Mouse (Mus musculus) splenic B cell, adult 2 months (primary cell): ENCODE data around the gene Tjap1.
A peak's percentile ranks its signal among the peaks of the same experiment; 100 is the strongest.

Experiments used
- DNase-seq: peaks from one replicate; pipeline ENCODE4 v3.0.0-alpha.2; 2011; ENCODE audit warnings: low read depth, low spot score
- H3K27me3 ChIP-seq: 2 replicates; pipeline ENCODE4 v1.6.1; 2012; ENCODE audit warnings: mild to moderate bottlenecking, low read length, moderate library complexity, mixed read lengths; ENCODE audit not compliant: control insufficient read depth, poor library complexity, insufficient read depth, severe bottlenecking
- H3K36me3 ChIP-seq: 2 replicates; pipeline ENCODE4 v1.6.1; 2012; ENCODE audit warnings: mild to moderate bottlenecking, low read length, moderate library complexity, mixed read lengths; ENCODE audit not compliant: control insufficient read depth, poor library complexity, insufficient read depth, severe bottlenecking

Gene Tjap1

DNA sequence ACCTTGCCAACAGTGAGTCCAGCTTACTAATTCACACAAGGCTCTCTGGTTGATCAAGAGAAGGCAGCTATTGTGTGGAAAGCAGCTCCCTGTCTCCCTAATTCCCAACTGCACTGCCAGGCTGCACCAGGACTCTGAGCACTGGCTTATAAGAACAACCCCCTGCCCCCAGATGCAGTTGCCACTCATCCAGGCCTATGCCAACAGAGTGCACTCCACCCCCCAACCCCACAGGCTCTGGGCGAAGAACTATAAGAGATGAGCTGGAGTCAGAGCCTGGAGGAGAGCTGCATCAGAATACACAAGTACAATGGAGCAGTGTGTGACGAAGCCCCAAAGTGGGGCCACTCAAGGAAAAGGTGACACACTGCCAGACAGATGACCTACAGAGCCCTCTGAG, 10.8 kb downstream of the Tjap1 start:
- 0 out of 2 replicates have a peak, but pooled peaks cover 1% of the 10 kb centered on the region for H3K36me3 ChIP-seq
- no peaks in the 10 kb centered on the region for H3K27me3 ChIP-seq
- DNase-seq: no peak

DNA sequence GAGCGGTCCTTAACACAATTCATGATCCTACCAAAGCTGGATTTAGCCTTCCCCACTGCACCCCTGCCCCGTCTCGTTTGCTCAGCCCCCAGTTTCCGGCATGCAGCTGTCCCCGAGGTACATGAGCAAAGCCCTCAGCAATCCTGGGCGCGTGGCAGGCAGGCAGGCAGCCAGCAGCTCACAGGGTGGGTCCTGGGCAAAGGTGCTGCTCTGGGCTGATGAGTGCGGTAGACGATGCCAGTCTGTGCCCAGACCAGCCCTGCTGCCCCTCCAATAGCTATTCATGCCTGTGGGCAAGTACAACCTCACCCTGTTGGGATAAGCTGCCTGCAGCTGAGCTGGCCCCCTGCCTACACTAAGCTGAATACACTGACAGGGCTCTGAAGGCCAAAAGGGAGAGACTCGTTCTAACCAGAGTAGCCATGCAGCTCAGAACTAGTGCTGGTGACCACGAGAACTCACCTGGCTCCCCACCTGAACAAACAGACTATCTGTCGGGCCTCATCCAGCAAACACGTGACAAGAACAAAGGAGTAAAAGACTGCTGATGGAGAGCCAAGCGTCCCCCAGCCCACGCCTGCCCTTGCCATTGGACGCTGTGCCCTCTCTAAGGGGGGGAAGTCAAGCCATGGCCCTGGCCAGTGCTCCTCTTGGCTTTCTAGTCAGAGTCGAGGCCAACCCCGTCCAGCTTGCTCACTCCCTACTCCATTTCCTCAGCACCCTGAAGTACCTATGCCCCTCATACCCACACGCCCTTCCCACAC, 12.9 kb downstream of the Tjap1 start:
- Histone ChIP-seq H3K27me3 (no peaks in the 10 kb centered on the region), H3K36me3 (peaks cover 1% of the 10 kb centered on the region; the same call in 1 of the 2 replicates)
- no peak for DNase-seq

DNA sequence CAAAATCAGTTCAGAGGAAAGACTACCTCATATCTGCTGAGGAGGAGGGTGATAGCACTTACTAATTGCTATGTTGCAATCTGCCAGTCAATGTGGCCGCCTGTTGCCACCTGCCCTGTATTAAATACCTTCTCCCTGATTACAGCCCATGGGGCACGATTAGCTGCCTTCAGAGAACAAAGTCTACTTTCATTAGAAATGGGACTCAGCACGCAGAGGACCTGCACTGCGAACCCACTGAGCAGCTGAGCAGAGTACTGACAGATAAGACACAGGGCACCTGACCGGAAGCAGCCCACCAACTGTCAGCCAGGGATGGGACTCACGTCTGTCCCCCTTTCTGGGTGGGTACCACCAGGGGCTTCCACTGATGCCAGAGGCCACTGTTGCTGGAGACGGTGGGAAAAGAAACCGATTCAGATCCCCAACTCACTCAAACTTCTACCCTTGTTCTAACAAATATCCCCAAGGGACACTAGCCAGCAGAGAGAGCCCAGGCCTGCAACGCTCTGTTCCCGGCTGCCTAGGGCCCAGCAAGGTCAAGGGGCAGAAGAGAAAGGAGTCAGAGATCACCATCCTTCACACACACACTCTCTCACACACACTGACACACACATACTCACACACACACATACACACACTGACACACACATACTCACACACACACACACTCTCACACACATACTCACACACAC, 14.7 kb downstream of the Tjap1 start:
- no peak for DNase-seq
- H3K36me3 ChIP-seq: peaks cover 4% of the 10 kb centered on the region
- H3K27me3 ChIP-seq: no peaks in the 10 kb centered on the region

DNA sequence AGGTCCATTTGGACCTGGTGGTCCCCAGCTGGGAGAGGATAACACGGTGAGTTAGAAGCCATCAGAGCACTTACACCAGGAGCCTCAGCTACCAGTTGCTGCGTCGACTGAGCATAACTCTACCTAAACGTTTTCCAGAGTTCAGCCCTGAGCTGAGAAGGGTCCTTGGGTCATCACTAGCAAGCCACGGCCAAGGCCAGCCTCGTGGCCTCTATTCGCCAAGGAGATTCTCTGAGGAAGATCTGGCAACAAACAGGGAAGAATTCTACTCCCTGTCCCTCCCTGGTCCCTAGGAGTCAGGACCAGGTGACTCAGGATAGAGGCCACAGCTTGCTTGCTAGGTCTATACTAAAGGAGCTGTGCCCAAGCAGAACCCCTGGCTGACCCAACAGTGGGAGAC, 15.3 kb downstream of the Tjap1 start:
- Histone ChIP-seq H3K36me3 (peaks cover 5% of the 10 kb centered on the region), H3K27me3 (no peaks in the 10 kb centered on the region)
- DNase-seq: no peak

DNA sequence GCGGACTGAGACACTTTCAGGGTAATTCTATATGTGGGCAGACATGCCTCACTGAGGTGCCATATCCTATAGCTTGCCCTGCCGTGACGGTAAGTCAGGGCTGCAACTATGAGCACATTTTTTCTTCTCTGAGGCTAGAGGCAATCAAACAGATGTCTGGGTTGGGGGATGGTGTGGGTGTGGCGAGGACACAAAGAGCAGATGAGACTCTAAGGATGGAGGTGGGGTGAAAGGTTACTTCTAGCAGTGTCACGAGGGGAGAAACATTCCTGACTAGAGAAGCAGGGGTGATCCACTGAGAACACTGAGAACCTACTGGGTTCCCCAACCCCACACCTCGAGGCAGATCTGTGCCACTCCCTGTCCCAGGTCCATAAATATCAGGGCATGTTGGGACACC, 15.8 kb downstream of the Tjap1 start:
- no peak for DNase-seq
- H3K36me3 ChIP-seq: peaks cover 5% of the 10 kb centered on the region
- no peaks in the 10 kb centered on the region for H3K27me3 ChIP-seq

DNA sequence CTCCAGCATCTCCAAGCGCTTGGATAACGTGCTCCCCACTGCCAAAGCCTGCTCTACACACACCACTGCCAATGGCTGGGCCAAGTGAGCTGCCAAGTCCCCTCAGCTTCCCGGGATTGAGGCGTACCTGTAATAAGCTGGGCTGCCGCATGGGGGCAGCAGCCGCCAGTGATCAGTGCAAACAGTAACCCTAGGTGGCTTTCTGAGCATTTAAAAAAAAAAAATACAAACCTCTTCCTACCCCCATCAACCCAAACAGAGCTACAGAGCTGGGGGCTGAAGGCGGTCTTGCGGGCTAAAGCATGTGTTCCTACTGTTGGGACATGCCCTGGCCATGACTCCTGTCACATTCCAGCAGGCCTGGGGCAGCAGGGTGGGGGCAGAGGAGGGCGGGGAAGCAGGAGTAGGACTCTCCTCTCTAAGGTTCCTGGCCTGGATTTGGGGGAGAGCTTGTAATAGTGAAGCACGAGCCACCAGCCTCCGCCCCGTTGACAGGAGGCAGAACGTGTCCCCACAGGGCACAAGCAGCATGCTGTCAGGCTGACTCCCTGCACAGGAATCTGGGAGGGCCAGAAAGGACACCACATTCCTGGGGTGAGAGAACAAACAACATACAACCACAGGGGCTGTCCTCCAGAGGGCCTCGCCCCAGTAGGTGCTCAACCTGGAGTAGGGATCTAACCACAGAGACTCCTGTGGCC, 16.8 kb downstream of the Tjap1 start:
- peak; percentile 81 for DNase-seq
- Histone ChIP-seq H3K36me3 (peaks cover 5% of the 10 kb centered on the region), H3K27me3 (no peaks in the 10 kb centered on the region)

DNA sequence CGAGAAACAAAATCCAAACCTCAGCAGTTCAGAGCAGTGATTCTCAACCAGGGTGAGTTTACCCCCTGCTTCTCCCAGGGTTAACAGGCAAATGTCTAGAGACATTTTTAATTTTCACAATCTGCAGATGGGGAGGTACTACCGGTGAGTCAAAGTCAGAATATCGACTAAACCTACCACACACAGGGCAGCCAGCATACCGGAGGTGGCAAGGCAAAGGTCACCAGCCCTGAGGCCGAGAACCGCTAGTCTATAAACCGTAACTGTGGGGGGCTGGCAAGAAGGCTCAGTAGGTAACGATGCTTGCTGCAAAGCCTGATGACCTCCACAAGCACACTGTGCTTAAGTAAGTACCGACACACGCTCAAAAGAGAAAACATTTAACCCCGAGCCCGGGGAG, 17.3 kb downstream of the Tjap1 start:
- H3K27me3 ChIP-seq: no peaks in the 10 kb centered on the region
- peaks cover 5% of the 10 kb centered on the region for H3K36me3 ChIP-seq
- DNase-seq: no peak

DNA sequence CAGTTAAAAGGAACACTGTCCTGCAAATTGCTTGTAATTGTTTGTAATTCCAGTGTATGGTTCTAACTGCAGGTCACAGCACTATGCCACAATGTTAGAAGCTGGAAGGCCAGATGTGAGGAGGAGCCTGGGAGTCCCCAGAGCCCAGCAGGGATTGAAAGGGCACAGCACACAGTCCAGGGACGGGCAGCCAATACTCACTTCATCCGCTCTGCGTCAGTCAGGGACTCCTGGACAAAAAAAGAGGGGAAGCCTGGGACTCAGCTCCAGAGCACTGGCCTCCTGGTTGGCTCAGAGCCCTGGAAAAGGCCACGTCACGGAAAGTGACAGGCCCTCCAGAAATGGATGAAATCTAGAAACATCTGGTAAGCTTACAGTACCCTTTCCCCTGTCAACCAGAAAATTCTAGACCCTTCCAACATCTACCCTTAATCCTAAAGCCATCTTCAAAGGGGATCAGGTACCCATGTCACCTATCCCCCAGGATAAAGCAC, 20.6 kb downstream of the Tjap1 start:
- DNase-seq: no peak
- Histone ChIP-seq H3K36me3 (peaks cover 6% of the 10 kb centered on the region), H3K27me3 (no peaks in the 10 kb centered on the region)

DNA sequence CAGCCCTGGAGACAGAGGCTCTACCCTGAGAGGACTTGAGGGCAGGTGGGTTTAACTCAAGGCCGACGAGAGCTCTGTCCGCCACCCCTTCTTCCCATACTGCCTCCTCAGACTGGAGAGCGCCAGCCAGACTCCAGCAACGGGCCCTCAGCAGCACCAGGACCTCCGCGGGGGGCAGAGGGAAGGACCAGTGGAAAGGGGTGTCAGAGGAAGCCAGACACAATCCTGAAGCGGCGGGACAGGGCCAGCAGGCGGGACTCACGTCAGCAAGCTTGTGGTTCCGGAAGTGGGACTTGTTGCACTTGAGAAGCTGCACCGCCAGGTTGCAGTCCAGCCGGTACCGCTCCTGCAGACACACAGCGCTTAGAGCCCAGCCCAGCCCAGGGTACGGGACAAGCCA, 23.2 kb downstream of the Tjap1 start:
- no peaks in the 10 kb centered on the region for H3K27me3 ChIP-seq

DNA sequence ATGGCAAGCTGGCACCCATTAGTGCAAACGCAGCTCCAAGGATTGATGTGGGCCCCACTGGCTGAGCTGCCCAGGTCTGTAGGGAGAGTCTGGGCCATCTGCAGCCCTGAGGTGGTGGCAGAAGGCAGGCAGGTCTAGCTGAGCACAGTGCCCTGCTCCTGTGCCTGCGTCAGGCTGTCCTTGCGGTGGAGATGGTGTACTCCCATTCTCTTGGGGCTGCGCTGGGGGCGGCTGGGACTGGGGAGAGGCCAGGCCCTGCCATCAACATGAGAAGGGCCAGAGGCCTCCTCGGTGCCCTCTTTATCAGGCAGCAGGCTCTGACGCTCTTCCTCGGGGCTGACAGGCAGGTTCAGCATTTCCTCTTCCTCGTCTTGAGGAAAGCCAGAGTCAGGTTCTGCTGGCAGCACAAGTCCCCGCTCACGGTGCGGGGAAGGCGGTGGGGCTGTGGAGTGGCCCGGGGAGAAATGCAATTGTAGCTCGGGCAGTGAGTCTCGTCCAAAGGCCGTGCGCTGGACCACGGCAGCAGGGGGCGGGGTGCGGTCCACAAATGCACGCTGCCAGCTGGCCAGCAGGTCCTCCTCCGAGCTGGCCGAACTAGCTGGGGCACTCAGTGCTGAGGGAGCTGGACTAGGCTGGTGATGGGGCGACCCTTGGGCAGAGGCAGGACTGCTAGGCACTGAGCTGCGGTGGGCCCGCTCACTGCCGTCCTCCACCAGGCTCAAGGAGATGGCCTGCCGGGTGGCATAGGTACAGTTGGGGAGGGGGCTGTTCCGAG, 24.4 kb downstream of the Tjap1 start:
- DNase-seq: no peak

More for the DNA sequence above, 23.2 kb downstream of the Tjap1 start:
- no peak for DNase-seq
- peaks cover 6% of the 10 kb centered on the region for H3K36me3 ChIP-seq

DNA sequence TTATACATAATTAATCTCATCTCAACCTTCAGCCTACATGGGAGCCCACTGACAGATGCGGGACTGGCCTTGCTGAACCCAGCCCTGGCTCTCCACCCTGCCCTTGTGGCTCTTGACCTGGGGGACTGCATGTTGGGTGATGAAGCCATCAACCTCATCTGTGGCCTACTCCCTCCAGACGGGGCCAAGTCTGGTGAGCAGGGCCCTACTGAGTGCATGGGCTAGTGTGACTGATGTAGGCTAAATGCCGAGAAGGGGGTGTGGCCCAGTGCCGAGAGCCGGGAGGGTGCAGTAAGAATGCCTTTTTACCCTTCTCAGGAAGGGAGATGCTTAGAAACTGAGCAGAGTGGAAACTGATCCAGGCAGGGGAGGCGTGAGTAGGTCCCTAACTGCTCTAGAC, 27.7 kb downstream of the Tjap1 start:
- peaks cover 9% of the 10 kb centered on the region for H3K36me3 ChIP-seq
- no peak for DNase-seq
- H3K27me3 ChIP-seq: no peaks in the 10 kb centered on the region

More for the DNA sequence above, 24.4 kb downstream of the Tjap1 start:
- Histone ChIP-seq H3K36me3 (peaks cover 4% of the 10 kb centered on the region), H3K27me3 (no peaks in the 10 kb centered on the region)

DNA sequence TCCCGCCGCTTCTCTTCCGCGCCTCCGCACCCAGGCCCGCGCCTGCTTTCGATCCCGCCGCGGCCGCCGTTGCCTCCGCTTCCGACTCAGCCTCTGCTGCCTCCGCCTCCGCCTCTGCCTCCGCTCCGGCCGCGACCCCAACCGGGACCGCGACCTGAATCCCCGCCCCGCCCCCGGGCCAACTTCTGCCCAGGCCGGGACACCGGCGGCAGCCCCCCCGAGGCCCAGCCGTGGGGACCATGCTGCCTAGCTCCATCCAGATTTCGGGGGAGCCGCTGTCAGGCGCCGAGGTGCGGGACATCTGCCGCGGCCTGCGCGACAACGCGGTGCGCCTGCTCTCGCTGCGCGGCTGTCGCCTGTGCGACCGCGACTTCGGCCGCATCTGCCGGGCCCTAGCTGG, 28.7 kb downstream of the Tjap1 start:
- Histone ChIP-seq H3K27me3 (no peaks in the 10 kb centered on the region), H3K36me3 (peaks cover 7% of the 10 kb centered on the region)
- no peak for DNase-seq

DNA sequence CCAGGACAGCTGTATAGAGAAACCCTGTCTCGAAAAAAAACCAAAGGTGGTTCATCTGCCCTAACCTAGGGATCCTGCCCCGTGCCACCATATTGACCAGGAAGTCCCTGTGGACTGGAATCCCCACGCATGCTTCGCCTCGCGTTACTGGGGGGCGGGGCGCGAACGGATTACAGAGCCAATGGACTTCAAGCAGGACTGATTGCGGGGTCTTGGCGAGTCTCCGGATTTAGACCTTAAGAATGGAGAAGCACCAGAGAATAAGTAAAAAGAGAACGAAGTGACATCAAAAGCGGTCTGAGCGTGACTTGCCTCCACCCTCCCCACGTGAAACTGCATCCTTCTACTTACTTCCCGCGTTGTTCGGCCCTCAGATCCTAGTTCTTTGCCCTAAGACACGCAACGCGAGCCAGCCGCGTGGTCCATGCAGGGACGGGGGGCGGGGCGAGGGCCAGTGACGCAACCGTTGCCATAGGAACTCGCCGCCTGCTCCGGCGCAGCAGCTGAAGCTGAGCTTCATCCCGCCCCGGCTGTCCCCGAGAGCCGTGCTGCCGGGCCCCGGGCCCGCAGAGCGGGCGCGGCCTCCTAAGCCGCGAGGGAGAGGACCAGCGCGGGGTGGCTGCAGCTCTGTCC, 29.3 kb downstream of the Tjap1 start, which contains the start of gene Lrrc73:
Gene Lrrc73, plus strand, starts transcription at position 80 of the 633 bp plus-strand sequence.
- DNase-seq: peak; percentile 93
- no peaks in the 10 kb centered on the region for H3K27me3 ChIP-seq
- peaks cover 6% of the 10 kb centered on the region for H3K36me3 ChIP-seq
